Mouse (Mus musculus) layer of hippocampus, adult 9-10 months (tissue): ENCODE results near the gene Vti1a.

Experiments used
- DNase-seq: peaks from one replicate; pipeline ENCODE4 v3.0.0; 2022; ENCODE audit warnings: low spot score

The Vti1a gene

DNA sequence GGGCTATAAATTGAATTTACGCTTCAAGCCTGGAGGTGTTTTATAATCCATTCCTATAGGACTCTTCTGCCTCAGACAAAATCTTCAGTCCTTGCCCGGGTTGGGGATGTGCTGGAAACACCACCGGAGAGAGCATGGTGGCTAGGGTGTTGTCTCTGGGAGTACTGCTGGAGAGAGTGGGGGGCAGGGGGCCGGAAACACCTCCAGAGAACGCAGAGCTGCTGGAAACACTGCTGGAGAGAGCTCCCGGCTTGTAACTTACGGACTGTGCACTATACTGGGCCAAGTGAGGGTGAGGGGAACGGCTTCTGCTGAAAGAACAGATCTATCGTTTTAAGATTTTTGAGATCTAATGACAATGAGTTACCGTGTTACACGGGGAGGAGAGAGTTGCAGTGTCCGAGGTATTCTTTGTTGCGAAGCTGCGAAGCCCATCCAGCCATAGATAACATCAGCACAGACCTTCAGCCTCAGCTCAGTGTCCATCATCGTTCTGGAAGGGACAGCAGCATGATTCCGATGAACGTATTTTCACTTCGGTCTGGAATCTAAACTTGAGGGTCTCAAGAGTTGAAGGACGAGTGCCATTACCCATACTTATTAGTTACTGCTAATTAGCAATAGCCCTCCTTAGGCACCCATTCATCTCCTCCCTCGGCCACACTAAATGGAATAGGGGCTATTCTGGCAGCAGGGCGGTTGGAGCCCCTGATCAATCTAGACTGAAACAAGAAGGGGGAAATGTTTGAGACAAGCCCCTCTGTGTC, 140.4 kb downstream of the Vti1a start:
- no peak for DNase-seq

- no peak for DNase-seq
These were observed 145.9 kb downstream of the Vti1a start for GRCm38 (mm10) chr19:55461963-55462362.

- no peak for DNase-seq
These were observed 147.6 kb downstream of the Vti1a start for GRCm38 (mm10) chr19:55463670-55464069.

DNA sequence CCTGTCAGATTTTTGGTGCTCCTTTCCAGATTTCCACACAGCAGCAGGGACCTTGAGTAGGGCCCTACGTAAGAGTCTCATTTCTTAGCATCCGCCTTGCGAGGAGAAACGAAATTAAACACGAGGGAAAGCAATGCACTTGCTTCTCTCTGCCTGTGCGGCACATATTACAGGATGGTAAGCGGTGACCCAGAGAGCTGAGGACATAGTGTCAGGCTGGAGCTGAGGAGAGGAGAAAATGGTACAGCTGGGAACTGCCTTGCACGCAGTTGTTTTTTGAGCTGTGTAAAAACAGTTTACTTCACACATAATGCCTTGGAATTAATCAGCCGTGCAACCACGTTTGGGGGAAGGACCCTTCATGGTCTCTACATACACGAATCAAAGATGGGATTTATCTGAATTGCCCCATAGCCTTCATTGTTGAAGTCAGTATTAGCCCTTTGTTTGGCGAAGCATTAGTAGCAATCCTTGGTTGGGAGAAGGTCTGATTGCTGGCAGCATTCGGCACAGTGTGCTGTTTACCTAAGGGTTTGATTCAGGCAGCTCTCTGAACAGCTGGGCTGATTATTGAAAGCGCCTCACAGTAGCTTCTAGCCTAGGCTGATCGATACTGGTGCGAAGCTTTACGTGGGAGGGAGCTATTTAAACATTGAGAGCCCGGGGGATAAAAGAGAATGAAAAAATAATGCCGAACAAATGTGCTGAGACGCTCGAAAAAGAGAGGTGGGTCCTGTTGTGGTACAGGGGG, 153.4 kb downstream of the Vti1a start:
- DNase-seq: no peak

DNA sequence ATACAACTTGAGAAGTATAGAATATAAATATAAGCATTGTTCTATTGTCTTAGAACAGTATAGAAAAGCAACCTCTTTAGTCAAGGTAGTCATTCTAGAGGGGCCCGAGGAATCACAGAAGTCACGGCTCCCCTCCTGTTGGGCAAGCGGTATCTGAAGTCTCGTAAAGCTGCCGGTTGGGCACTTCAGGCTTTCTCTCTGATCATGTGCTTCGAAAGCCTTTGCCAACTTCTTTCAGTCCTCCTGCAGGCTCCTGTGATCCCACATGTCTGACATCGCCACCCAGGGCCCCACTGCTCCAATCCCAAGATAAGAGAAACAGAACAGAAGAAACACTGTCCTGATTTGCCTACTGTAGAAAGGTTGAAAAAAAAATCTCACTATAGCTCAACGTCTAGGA, 156.5 kb downstream of the Vti1a start:
- no peak for DNase-seq

GRCm38 (mm10) chr19:55474225-55474624, 158.1 kb downstream of the Vti1a start:
- DNase-seq: no peak

DNA sequence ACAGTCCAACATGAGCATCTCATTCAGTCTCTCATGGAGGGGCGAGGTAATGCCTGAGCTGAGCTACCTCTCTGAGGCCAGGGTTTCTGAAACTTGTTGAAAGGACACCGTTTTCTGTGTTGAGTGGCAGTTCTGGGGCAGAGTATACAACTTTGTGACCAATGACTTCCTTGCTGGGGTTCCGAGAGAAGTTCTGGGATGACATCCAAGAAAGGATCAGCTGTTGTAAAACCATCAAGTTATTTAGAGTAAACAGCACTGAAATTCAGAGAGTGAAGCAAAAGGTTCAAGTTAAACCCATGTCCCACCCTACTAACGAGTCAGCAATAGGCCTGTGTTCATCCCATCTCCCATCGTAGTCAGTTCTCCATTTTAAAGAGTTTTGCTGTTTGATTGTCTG, 164.4 kb downstream of the Vti1a start:
- no peak for DNase-seq

- DNase-seq: no peak
These were observed 165.2 kb downstream of the Vti1a start for GRCm38 (mm10) chr19:55481308-55481707.

DNA sequence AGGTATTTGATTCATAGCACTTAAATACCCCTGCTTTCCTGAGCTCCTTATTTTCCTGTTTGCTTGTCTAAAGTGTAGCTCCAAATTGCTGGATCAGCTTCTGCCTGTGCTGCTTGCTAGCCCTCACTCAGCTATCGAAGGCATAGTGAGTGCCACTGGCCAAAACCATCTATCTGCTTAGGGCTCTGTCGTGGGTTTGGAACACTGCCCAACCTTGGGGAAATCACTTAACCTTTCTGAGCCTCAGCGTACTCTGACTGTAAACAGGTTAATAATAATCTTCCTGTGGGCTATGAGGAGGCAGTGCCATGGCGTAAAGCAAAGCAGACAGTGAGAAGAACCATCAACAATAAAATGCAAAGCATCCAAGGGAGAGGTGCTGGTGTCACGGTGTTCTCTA, 167.4 kb downstream of the Vti1a start:
- no peak for DNase-seq

- no peak for DNase-seq
These were observed 168.5 kb downstream of the Vti1a start for GRCm38 (mm10) chr19:55484559-55484958.

- no peak for DNase-seq
These were observed 170.4 kb downstream of the Vti1a start for GRCm38 (mm10) chr19:55486473-55486872.

GRCm38 (mm10) chr19:55491126-55492076, 175.3 kb downstream of the Vti1a start:
- DNase-seq: no peak

DNA sequence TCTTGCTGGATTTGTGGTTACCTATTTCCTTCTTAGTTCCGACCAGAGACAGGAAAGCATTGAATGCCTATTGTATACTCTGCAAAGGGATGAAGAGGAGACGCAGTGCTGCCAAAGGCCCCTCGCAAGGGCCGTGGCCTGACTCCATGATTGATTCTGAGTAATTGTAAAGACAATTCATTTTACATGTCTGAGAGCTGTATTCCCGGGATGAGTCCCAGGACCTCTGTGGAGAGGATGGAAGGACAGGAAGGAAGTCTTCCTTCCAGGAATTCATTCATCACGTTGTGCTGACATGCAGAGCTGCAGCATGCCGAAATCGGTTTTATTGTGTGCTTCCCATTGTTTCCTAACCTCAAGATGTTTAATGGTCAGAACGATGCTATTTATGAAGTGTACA, 180.2 kb downstream of the Vti1a start:
- DNase-seq: no peak

GRCm38 (mm10) chr19:55499179-55499863, 183.2 kb downstream of the Vti1a start:
- DNase-seq: no peak

DNA sequence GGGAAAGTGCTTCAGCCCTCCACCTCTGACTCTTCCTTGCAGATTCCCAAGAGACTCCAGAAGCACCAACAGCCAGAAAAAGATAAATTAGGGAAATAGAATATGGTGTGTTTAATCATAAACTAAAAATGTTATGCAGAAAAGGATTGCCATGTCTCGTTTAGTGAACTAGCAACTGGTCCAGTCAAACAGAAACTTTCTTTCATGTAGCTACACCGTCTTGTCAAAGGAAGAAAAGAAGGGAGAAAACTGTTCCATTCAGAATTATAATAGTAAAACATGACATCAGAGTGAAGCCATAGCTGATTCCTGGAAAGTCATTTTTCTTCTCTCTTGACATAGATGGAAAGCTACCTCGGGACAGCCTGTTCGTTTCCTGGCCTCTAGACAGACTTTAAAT, 185.9 kb downstream of the Vti1a start:
- no peak for DNase-seq

DNA sequence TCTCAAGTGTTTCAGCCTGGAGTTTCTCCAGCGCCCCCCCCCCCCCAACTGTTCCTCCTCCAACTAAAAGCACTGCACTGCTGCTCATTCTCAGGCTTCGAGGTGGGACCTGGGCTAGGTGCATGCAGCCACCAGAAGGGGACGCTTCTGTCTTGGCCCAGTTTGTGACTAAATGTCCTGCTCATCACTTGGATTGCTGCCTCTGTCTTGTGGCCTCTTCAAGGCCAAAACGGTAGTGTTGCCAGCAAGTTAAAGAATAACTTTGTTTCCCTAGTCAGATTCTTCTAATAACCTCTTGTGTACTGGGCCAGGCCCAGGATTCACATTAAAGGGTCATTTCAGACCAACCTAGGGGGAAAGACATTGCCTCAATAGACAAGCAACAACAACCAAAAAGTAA, 187.7 kb downstream of the Vti1a start:
- DNase-seq: no peak

GRCm38 (mm10) chr19:55507748-55508147, 191.7 kb downstream of the Vti1a start:
- DNase-seq: no peak

- DNase-seq: no peak
These were observed 192.1 kb downstream of the Vti1a start for GRCm38 (mm10) chr19:55508239-55508638.

GRCm38 (mm10) chr19:55508965-55509364, 192.9 kb downstream of the Vti1a start:
- DNase-seq: no peak

DNA sequence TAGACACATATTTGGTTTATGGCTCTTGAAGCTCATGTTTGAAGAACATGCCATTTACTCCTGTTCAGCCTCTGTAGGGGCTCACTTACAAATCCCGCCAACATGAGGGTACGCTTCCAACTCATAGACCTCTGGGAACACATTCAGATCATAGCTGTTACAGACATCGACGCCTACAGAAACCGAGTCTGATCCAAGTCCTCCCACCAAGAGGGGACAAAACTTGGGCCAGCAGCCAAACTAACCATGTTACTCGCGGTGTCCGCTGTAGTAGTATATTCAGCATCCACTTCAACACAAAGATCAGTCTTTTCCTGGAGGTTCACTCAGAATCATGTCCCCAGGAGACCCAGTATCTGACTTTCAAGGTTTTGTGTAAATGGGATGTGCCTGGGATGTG, 193.5 kb downstream of the Vti1a start:
- DNase-seq: no peak

DNA sequence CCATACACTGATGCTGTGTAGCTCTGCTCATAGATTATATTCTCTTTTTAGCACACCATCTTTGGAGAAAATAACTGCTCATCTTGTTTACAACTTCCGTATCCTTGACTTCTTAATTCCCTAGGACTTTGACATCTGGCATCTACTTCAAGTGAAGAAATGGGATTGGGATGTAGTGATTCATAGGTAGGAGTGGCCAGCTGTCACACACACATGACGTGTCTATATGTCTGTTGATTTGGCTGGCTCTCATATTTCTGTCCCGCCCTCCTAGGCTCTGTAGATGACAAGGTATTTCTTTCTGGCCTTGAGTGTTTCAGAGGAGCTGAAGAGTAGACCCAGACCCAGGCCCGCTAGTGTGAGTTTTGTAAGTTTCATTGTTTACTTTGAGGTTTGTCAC, 197.8 kb downstream of the Vti1a start:
- no peak for DNase-seq

DNA sequence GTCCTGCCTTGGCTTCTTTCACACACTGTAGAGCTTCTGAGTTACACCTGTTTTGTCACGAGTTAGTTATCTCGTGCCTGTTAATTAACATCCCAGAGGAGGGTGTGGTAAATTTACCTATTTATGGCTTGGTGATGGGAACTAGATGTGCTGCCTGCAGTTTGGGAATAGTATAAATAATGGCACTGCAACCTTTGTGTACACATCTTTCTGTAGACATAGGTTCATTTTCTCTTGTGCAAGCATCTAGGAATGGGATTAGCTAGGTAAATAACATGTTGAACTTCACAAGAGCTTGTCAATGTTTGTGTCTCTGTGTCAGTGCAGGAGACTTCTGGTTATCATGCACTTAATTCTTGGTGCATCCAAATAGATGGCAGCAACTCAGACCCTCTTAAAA, 204.1 kb downstream of the Vti1a start:
- DNase-seq: no peak
